Mouse (Mus musculus): ENCODE measurements around the gene Sertad2.

GRCm38 (mm10) chr11:20525909-20526308 is 17.1 kb upstream of the Sertad2 start:
- TF ChIP-seq POLR2A (IDR thresholded peaks at IDR 0.05; ENCODE audit: borderline replicate concordance, insufficient read depth, low read length) (no peak), CTCF (IDR thresholded peaks at IDR 0.05; ENCODE audit: borderline replicate concordance, insufficient read depth, low read depth, low read length) (no peak)

Data from cerebellum, adult 2 months (tissue).